Mouse (Mus musculus) ES-Bruce4 (cell line): Measurements from ENCODE around the gene Prkce. TPM values are rescaled to one million over a fixed set of nuclear protein-coding genes. Genes with fewer than 3 reads are reported as not detected.

ENCODE experiments used
- H3K27ac ChIP-seq: 2 replicates; pipeline ENCODE4 v1.5.1; 2012; ENCODE audit warnings: low read length, inconsistent platforms; ENCODE audit not compliant: insufficient read depth
- H3K27me3 ChIP-seq: 2 replicates; pipeline ENCODE4 v1.6.1; 2012; ENCODE audit warnings: mild to moderate bottlenecking, low read length, inconsistent platforms; ENCODE audit not compliant: control insufficient read depth, poor library complexity, insufficient read depth, severe bottlenecking
- H3K36me3 ChIP-seq: 2 replicates; pipeline ENCODE4 v1.6.1; 2012; ENCODE audit warnings: inconsistent platforms, mild to moderate bottlenecking, low read length, moderate library complexity; ENCODE audit not compliant: control insufficient read depth, poor library complexity, insufficient read depth, severe bottlenecking
- H3K4me1 ChIP-seq: one replicate; pipeline ENCODE4 v1.8.1; 2011; ENCODE audit warnings: low read length; ENCODE audit not compliant: control insufficient read depth, insufficient read depth
- H3K4me3 ChIP-seq: 2 replicates; pipeline ENCODE4 v1.5.1; 2011; ENCODE audit warnings: low read depth, mild to moderate bottlenecking, low read length
- H3K9ac ChIP-seq: 2 replicates; pipeline ENCODE4 v1.6.1; 2012; ENCODE audit warnings: low read depth, mild to moderate bottlenecking, inconsistent platforms; ENCODE audit not compliant: poor library complexity, severe bottlenecking
- H3K9me3 ChIP-seq: replicated peaks from 2 replicates; pipeline ENCODE4 v1.6.1; 2012; ENCODE audit warnings: mild to moderate bottlenecking, low read length, inconsistent platforms; ENCODE audit not compliant: control insufficient read depth, poor library complexity, insufficient read depth, severe bottlenecking
- CTCF ChIP-seq: IDR thresholded peaks from one replicate; pipeline ENCODE4 v1.8.1; 2011; ENCODE audit warnings: low read depth, low read length
- EP300 ChIP-seq: IDR thresholded peaks from 2 replicates; pipeline ENCODE4 v1.6.1; 2011; ENCODE audit warnings: low read depth, low read length; ENCODE audit not compliant: insufficient read depth
- POLR2A ChIP-seq: IDR thresholded peaks from one replicate; pipeline ENCODE4 v1.8.1; 2011; ENCODE audit warnings: low read length; ENCODE audit not compliant: insufficient read depth
- polyA plus RNA-seq: library from polyadenylated mRNA; stranded (reverse); fragments of >200 nt; gene quantifications from 2 replicates; pipeline ENCODE4 v1.2.4, GENCODE M21; 2011; ENCODE audit warnings: low read depth; ENCODE audit not compliant: missing spikeins, insufficient read depth, insufficient read length

Prkce gene
- polyA plus RNA-seq, 1 experiment, result 4.3 TPM

- Histone ChIP-seq H3K4me3 (no peak overlapping the region), H3K9ac (no peak overlapping the region), H3K27me3 (no peaks in the 10 kb centered on the region), H3K27ac (no peak overlapping the region), H3K36me3 (no peaks in the 10 kb centered on the region), H3K9me3 (no peaks in the 10 kb centered on the region), H3K4me1 (no peaks in the 10 kb centered on the region)
- TF ChIP-seq CTCF, result no peak
- no peak for TF ChIP-seq EP300
- TF ChIP-seq POLR2A, result no peak
These were observed 75.5 kb downstream of the Prkce start for GRCm38 (mm10) chr17:86243109-86243527.

GRCm38 (mm10) chr17:86244397-86244796 lies 76.8 kb downstream of the Prkce start:
- H3K27ac ChIP-seq, result no peak overlapping the region
- H3K9ac ChIP-seq, result no peak overlapping the region
- no peaks in the 10 kb centered on the region for H3K9me3 ChIP-seq
- no peaks in the 10 kb centered on the region for H3K27me3 ChIP-seq
- no peaks in the 10 kb centered on the region for H3K36me3 ChIP-seq
- H3K4me3 ChIP-seq, result no peak overlapping the region
- TF ChIP-seq POLR2A (no peak), CTCF (no peak), EP300 (no peak)
- no peaks in the 10 kb centered on the region for H3K4me1 ChIP-seq

- H3K9ac ChIP-seq, result no peak overlapping the region
- H3K4me3 ChIP-seq, result no peak overlapping the region
- no peak overlapping the region for H3K27ac ChIP-seq
- no peaks in the 10 kb centered on the region for H3K27me3 ChIP-seq
- TF ChIP-seq EP300 (no peak), POLR2A (no peak), CTCF (no peak)
- no peaks in the 10 kb centered on the region for H3K36me3 ChIP-seq
- H3K9me3 ChIP-seq, result no peaks in the 10 kb centered on the region
- no peaks in the 10 kb centered on the region for H3K4me1 ChIP-seq
These were observed 81.2 kb downstream of the Prkce start for GRCm38 (mm10) chr17:86248832-86249231.

- no peak for TF ChIP-seq EP300
- no peak for TF ChIP-seq POLR2A
- no peak for TF ChIP-seq CTCF
- Histone ChIP-seq H3K4me3 (no peak overlapping the region), H3K27me3 (no peaks in the 10 kb centered on the region), H3K4me1 (no peaks in the 10 kb centered on the region), H3K9me3 (no peaks in the 10 kb centered on the region), H3K36me3 (no peaks in the 10 kb centered on the region), H3K9ac (no peak overlapping the region), H3K27ac (no peak overlapping the region)
These were observed 82.2 kb downstream of the Prkce start for GRCm38 (mm10) chr17:86249499-86250405.

- TF ChIP-seq CTCF (no peak), POLR2A (no peak), EP300 (no peak)
- no peaks in the 10 kb centered on the region; the same call in 1 of the 2 replicates for H3K9me3 ChIP-seq
- H3K27me3 ChIP-seq, result no peaks in the 10 kb centered on the region
- H3K27ac ChIP-seq, result no peak overlapping the region
- H3K4me1 ChIP-seq, result no peaks in the 10 kb centered on the region
- no peak overlapping the region for H3K4me3 ChIP-seq
- H3K36me3 ChIP-seq, result no peaks in the 10 kb centered on the region
- H3K9ac ChIP-seq, result no peak overlapping the region
These were observed 82.9 kb downstream of the Prkce start for GRCm38 (mm10) chr17:86250406-86250905.

- H3K4me3 ChIP-seq, result no peak overlapping the region
- H3K9ac ChIP-seq, result no peak overlapping the region
- H3K27ac ChIP-seq, result no peak overlapping the region
- H3K27me3 ChIP-seq, result no peaks in the 10 kb centered on the region
- no peaks in the 10 kb centered on the region for H3K36me3 ChIP-seq
- H3K9me3 ChIP-seq, result no peaks in the 10 kb centered on the region; the same call in 1 of the 2 replicates
- H3K4me1 ChIP-seq, result no peaks in the 10 kb centered on the region
- TF ChIP-seq EP300 (no peak), CTCF (no peak), POLR2A (no peak)
These were observed 86.3 kb downstream of the Prkce start for GRCm38 (mm10) chr17:86253884-86254283.
